Mouse (Mus musculus) kidney, postnatal 0 days (tissue): ENCODE results near the gene Arl3. TPM values are rescaled to one million over a fixed set of nuclear protein-coding genes. Genes with fewer than 3 reads are reported as not detected.

ENCODE experiments used
- ATAC-seq: fragments of 200-750 bp; cut with Nextera tagmentation; replicated peaks from 2 replicates; pipeline ENCODE4 v1.8.0; 2017; ENCODE audit warnings: low read depth, moderate number of reproducible peaks, moderate TSS enrichment, moderate library complexity; ENCODE audit not compliant: low FRiP score
- DNase-seq: peaks from one replicate; pipeline ENCODE4 v3.0.0-alpha.2; 2016; ENCODE audit warnings: low spot score
- H3K27ac ChIP-seq: fragments of 300-500 bp; sonication (generic); 2 replicates; pipeline ENCODE4 v1.5.1; 2014; ENCODE audit warnings: mild to moderate bottlenecking
- H3K27me3 ChIP-seq: fragments of 300-500 bp; sonication (generic); 2 replicates; pipeline ENCODE4 v1.6.1; 2014; ENCODE audit warnings: low read length, mixed read lengths; ENCODE audit not compliant: insufficient read depth
- H3K36me3 ChIP-seq: fragments of 300-500 bp; sonication (generic); 2 replicates; pipeline ENCODE4 v1.6.1; 2014; ENCODE audit warnings: low read length, mixed read lengths; ENCODE audit not compliant: insufficient read depth
- H3K4me1 ChIP-seq: fragments of 300-500 bp; sonication (generic); replicated peaks from 2 replicates; pipeline ENCODE4 v1.6.1; 2014; ENCODE audit warnings: antibody characterized with exemption, low read length, mixed read lengths; ENCODE audit not compliant: insufficient read depth
- H3K4me2 ChIP-seq: fragments of 300-500 bp; sonication (generic); 2 replicates; pipeline ENCODE4 v1.6.1; 2014; ENCODE audit warnings: mild to moderate bottlenecking, low read length, moderate library complexity, mixed read lengths
- H3K4me3 ChIP-seq: fragments of 300-500 bp; sonication (generic); replicated peaks from 2 replicates; pipeline ENCODE4 v1.5.1; 2014; ENCODE audit warnings: low read depth, low read length
- H3K9ac ChIP-seq: fragments of 300-500 bp; sonication (generic); 2 replicates; pipeline ENCODE4 v1.6.1; 2014; ENCODE audit warnings: low read depth, low read length
- H3K9me3 ChIP-seq: fragments of 300-500 bp; sonication (generic); replicated peaks from 2 replicates; pipeline ENCODE4 v1.6.1; 2016; ENCODE audit warnings: low read length, inconsistent platforms, mixed read lengths
- CTCF ChIP-seq: IDR thresholded peaks from 2 replicates; pipeline ENCODE4 v1.5.1; 2016; ENCODE audit warnings: antibody characterized with exemption, low read depth, mild to moderate bottlenecking, moderate library complexity
- WGBS: fragments of 180-500 bp; shearing (Covaris S2); extraction: QIAGEN DNeasy Blood & Tissue Kit; methylation state at CpG from one replicate; pipeline ENCODE4 v1.1.7; 2014; 5-methylcytosine and 5-hydroxymethylcytosine counted together
- polyA plus RNA-seq: library from polyadenylated mRNA; unstranded; fragments of >200 nt; fragmentation: Nextera tagmentation; extraction: Ambion mirVana; gene quantifications from 2 replicates; pipeline ENCODE4 v1.2.1, GENCODE M21; 2015

Arl3 gene
- polyA plus RNA-seq, 1 experiment from 2014 or later = 96.6 TPM

DNA sequence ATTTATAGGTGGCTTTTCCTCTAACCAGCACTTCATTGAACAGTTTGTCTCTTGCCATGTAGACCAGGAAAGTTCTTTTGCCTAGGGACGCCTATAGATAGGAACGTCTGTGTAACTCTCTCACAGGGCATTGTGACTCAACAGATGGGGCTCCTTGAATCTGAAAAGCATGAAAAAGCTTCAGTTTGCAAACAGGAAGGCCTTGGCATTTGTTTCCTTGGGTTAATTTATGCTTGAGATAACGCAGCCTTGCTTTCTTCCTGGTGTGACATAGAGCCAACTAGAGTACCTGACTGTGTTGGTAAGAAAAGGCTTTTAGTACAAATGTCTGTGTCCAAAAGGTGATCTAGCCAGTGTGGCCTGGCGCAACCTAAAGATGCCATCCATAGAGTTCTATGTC lies 29.4 kb upstream of the Arl3 start:
- 73% methylated on average over 4 of the region's 4 CpGs for WGBS
- Histone ChIP-seq H3K9ac (no peak overlapping the region), H3K36me3 (peaks cover 6% of the 10 kb centered on the region), H3K4me2 (no peak overlapping the region), H3K4me1 (peaks cover 8% of the 10 kb centered on the region; the same call in 1 of the 2 replicates), H3K27me3 (no peaks in the 10 kb centered on the region), H3K4me3 (no peak overlapping the region), H3K9me3 (no peaks in the 10 kb centered on the region), H3K27ac (0 out of 2 replicates have a peak overlapping the region, but pooled peaks have one; percentile 9)
- DNase-seq = no peak
- no peak for TF ChIP-seq CTCF
- ATAC-seq = no peak

GRCm38 (mm10) chr19:46601491-46601890 lies 28.5 kb upstream of the Arl3 start:
- 36% methylated on average over 14 of the region's 14 CpGs for whole genome bisulfite sequencing
- ATAC-seq (no peak), DNase-seq (no peak)
- peak overlapping the region; percentile 60; the same call in 1 of the 2 replicates for H3K27ac ChIP-seq
- no peaks in the 10 kb centered on the region for H3K9me3 ChIP-seq
- H3K9ac ChIP-seq = no peak overlapping the region
- peaks cover 5% of the 10 kb centered on the region for H3K36me3 ChIP-seq
- TF ChIP-seq CTCF = no peak
- no peak overlapping the region for H3K4me3 ChIP-seq
- H3K4me1 ChIP-seq = peaks cover 8% of the 10 kb centered on the region; the same call in 1 of the 2 replicates
- peak overlapping the region; percentile 23; the same call in 1 of the 2 replicates for H3K4me2 ChIP-seq
- no peaks in the 10 kb centered on the region for H3K27me3 ChIP-seq

- 58% methylated on average over 4 of the region's 4 CpGs for WGBS
- Histone ChIP-seq H3K4me1 (peaks cover 8% of the 10 kb centered on the region; the same call in 1 of the 2 replicates), H3K27me3 (no peaks in the 10 kb centered on the region), H3K36me3 (no peaks in the 10 kb centered on the region), H3K9ac (peak overlapping the region; percentile 84; the same call in 1 of the 2 replicates), H3K4me2 (peak overlapping the region; percentile 83), H3K27ac (peak overlapping the region; percentile 87; the same call in 1 of the 2 replicates), H3K9me3 (no peaks in the 10 kb centered on the region), H3K4me3 (peak overlapping the region; percentile 93)
- TF ChIP-seq CTCF = no peak
- ATAC-seq (no peak), DNase-seq (no peak)
Measured at GRCm38 (mm10) chr19:46600371-46600770, 27.4 kb upstream of the Arl3 start.

DNA sequence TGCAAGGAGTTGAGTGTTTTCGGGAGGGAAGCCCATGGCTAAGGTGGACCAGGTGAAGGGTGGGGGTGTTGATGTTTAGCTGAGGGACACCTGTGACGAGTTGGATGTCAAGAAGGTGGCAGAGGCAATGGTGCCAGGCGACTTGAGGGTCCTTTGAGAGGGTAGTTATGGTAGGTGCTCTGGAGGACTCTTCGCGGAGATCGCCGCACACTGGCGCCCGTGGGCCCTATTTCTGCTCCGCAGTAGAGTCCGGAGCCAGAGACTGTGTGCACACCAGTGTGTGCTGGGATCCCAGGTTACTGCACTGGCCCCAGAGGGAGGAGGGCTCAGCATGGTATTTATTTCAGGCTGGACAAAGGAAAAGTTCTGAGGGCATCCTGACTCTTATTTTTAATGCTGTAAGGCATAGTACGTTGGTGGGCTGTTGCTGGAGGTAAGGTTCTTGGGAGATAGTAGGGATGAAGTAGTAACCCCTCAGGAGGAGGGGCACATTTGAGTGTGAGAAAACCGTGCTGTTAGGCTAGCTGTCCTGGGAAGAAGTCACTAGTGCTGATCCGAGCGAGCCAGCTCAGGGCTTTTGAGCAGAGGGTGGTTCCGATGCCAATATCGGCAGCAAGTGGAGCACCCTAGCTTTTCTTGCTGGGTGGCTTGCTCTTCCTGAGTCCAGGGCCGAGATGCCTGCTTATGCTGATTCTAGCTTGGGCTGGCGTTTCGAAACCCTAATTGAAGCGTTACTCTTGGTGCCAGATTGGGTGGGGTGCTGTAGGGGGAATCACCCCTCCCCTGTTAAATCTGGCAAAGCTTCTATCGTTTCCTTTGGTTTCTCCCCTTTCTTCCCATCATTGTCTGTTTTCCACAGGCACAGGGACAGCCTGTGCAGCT lies 26.6 kb upstream of the Arl3 start:
- Histone ChIP-seq H3K27me3 (no peaks in the 10 kb centered on the region), H3K4me2 (peak overlapping the region; percentile 83), H3K36me3 (no peaks in the 10 kb centered on the region), H3K4me1 (peaks cover 8% of the 10 kb centered on the region; the same call in 1 of the 2 replicates), H3K9ac (peak overlapping the region; percentile 84), H3K4me3 (peak overlapping the region; percentile 93), H3K9me3 (no peaks in the 10 kb centered on the region), H3K27ac (peak overlapping the region; percentile 87)
- ATAC-seq (peak; percentile 15; the same call in 1 of the 2 replicates), DNase-seq (peak; percentile 44)
- 12% methylated on average over 22 of the region's 22 CpGs for WGBS
- TF ChIP-seq CTCF = no peak

GRCm38 (mm10) chr19:46598720-46599252 lies 25.8 kb upstream of the Arl3 start, which contains the start of gene Wbp1l:
Wbp1l (plus strand) TSS chr19:46599084.
- WGBS = under 1% methylated on average over 18 of the region's 22 CpGs
- no peaks in the 10 kb centered on the region for H3K9me3 ChIP-seq
- peak within 1 kb of the TSS; percentile 83 for H3K4me2 ChIP-seq
- peak within 1 kb of the TSS; percentile 87 for H3K27ac ChIP-seq
- DNase-seq (peak; percentile 100), ATAC-seq (peak; percentile 98)
- peak within 1 kb of the TSS; percentile 93 for H3K4me3 ChIP-seq
- H3K27me3 ChIP-seq = no peaks in the 10 kb centered on the region
- no peak for TF ChIP-seq CTCF
- H3K4me1 ChIP-seq = peaks cover 8% of the 10 kb centered on the region; the same call in 1 of the 2 replicates
- H3K9ac ChIP-seq = peak within 1 kb of the TSS; percentile 84
- no peaks in the 10 kb centered on the region for H3K36me3 ChIP-seq

- Histone ChIP-seq H3K9me3 (no peaks in the 10 kb centered on the region), H3K4me2 (peak overlapping the region; percentile 31), H3K9ac (no peak overlapping the region), H3K4me1 (peaks cover 8% of the 10 kb centered on the region; the same call in 1 of the 2 replicates), H3K27me3 (no peaks in the 10 kb centered on the region), H3K27ac (no peak overlapping the region), H3K36me3 (no peaks in the 10 kb centered on the region), H3K4me3 (peak overlapping the region; percentile 12; the same call in 1 of the 2 replicates)
- DNase-seq (no peak), ATAC-seq (no peak)
- WGBS = 77% methylated on average over 4 of the region's 4 CpGs
- TF ChIP-seq CTCF = no peak
Measured at GRCm38 (mm10) chr19:46598187-46598586, 25.2 kb upstream of the Arl3 start.
